Mouse (Mus musculus) mesoderm, embryonic 11.5 days (tissue): ENCODE data around the gene Mmgt1.

Source experiments
- DNase-seq: peaks from one replicate; pipeline ENCODE4 v3.0.0-alpha.2; 2012; ENCODE audit warnings: low read depth, low spot score

The Mmgt1 gene

DNA sequence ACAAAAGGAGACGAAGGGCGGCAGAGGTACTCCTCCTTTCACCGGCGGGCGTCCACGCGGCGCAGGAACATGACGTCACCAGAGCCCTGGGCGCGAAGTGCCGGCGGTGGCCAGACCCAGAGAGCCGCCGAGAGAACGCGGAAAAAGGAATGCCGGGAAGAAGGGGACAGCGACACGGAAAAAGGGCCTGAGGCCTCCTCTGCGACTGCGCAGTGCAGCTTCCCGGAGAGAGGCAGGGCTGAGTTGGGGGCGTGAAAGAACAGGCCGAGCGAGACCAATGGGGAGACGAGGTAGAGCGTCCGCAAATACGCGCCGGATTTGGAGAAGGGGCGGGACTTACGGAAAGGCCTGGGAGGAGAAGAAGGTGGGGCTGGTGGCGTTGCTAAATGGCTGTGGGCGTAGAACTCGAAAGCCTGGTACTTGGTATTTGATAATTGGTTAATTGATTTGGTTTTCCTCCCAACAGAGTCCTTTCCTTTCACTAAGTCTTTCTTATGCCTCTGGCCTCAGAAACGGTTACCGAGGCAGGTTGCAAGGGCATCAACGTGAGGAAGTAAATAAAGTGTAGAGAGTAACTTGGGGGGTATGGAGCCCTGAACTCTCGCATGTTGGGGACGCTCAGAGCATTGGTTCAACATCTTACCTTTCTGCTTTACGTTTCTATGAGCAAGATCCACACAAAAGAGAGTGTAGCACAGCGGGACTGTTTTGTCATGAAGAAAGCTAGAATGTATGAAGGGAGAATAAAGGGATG is at the start of gene Mmgt1:
Gene Mmgt1 (minus strand): TSS at position 183 of the 754 bp plus-strand sequence.
- peak; percentile 95 for DNase-seq

GRCm38 (mm10) chrX:56640066-56640465 is 42.2 kb upstream of the Mmgt1 start:
- no peak for DNase-seq

DNA sequence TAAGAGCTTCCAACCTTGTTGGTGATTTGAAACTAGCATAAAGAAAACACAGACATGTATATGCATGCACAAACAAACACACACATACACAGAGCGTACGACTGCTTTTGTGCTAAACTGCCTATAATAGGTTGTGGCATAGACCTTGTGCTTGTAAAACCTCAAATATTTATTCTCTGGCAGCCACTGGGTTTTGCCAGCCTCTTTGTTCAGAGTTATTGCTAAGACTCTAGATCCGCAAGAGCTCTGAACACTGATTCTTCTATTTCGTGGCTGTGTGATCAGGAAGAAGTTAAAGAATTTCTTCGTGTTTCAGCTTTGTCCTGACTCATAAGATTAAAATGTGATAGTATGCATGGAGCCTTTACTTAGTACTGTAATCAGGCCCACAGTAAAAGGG is 38.3 kb upstream of the Mmgt1 start:
- no peak for DNase-seq

DNA sequence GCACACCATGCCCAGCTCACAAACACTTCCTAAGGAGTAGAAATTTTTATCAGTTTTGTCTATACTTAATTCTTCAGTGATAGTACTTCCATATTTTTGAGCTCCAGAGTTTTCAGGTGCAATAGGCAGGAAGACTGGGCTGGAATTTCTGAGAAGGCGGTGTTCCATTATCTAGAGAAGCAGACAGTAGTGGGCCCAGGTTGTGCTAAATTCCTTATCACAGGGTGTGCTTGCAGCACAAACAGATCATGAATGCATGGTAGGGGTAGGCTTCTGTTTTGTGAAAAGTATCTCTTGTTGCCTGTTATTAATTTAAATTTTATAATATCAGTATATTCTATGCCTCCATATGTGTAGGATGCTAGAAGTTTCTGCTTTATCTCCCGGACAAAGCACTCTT is 17.4 kb upstream of the Mmgt1 start:
- DNase-seq = no peak

GRCm38 (mm10) chrX:56610318-56610694 is 12.4 kb upstream of the Mmgt1 start:
- DNase-seq = peak; percentile 8

- peak; percentile 84 for DNase-seq
Measured at GRCm38 (mm10) chrX:56609623-56610317, 11.9 kb upstream of the Mmgt1 start, which contains the start of gene Slc9a6. Gene Slc9a6, plus strand, starts transcription at chrX:56609757.

GRCm38 (mm10) chrX:56609285-56609622 is 11.4 kb upstream of the Mmgt1 start:
- DNase-seq = no peak

GRCm38 (mm10) chrX:56607032-56607710 is 9.3 kb upstream of the Mmgt1 start:
- no peak for DNase-seq

- DNase-seq = no peak
Measured at GRCm38 (mm10) chrX:56606536-56606935, 8.7 kb upstream of the Mmgt1 start.

DNA sequence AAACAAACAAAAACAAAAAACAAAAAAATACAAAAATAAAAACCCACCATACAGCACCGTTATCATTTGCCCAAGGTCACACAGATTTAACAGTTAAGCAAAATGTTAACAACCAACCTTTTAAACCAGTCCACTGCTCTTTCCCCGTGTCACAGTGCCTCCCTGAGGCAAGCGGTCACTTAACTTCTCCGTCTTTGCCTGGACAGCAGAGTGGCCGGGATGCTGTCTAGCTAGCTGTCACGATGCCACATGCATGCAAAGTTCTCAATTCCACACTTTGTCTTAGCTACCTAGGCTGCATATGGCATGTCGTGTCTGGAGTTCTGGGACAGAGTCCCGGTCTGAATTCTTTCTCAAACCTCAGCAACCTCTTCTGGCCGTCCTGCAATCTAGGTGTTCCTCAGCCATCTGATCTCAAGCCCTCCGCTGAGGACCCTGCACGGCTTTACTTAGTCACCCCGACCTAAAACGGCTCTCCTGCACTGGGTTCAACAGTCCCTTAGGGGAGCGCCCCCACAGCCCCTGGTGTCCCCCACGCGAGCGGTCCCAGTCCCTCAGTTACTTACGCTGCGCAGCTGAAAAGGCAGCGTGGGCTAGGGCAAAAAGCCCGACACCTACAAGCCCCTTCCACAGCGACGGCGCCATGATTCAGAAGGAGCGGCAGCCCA is 516 bp downstream of the Mmgt1 start:
- peak; percentile 4 for DNase-seq

DNA sequence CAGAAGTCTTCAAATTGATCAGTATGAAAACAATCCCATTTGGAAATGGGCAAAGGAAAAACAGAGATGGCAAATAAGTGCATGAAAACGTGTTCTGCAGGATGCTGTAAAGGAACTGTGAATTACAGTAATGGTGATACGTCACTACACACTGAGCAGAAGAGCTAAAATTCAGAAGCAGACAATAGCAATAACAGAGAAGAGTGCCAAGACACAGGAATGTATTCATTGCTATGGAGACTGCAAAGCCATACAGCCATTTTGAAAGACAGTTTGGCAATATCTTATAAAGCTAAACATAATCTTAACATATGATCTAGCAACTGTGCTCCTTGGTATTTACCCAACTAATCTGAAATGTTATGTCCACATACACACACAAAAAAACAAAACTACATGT is 19.7 kb downstream of the Mmgt1 start:
- no peak for DNase-seq

DNA sequence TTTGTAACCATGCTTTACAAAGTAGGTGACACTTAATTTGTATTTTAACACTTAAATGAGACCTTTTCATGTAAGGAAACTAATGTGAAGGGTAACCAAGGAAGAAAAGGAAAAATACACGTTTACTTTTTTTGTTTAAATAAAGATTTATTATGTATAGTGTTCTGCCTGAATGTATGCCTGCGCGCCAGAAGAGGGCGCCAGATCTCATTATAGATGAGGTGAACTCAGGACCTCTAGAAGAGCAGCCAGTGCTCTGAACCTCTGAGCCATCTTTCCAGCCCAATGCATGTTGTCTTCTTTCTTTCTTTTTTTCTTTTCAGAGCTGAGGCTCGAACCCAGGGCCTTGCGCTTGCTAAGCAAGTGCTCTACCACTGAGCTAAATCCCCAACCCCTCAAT is 25.4 kb downstream of the Mmgt1 start:
- DNase-seq = peak; percentile 33

DNA sequence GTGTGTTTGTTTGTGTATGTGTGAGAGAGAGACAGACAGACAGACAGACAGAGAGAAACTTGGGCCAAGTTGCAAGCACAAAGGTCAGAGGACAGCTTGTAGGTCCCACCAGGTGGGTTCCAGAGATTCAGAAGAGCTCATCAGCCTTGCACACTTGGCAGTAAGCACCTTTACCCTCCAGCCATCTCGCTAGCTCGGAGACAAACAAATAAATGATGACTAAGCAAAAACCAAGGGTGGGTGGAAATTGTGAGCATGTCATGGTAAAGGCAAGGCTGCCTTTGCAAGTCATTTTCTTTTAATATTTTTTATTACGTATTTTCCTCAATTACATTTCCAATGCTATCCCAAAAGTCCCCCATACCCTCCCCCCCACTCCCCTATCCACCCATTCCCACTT is 44.3 kb downstream of the Mmgt1 start:
- no peak for DNase-seq

- DNase-seq = no peak
Measured at GRCm38 (mm10) chrX:56549506-56549905, 48.4 kb downstream of the Mmgt1 start, which contains the start of gene Gm648. Gene Gm648, minus strand, starts transcription at chrX:56549606.

DNA sequence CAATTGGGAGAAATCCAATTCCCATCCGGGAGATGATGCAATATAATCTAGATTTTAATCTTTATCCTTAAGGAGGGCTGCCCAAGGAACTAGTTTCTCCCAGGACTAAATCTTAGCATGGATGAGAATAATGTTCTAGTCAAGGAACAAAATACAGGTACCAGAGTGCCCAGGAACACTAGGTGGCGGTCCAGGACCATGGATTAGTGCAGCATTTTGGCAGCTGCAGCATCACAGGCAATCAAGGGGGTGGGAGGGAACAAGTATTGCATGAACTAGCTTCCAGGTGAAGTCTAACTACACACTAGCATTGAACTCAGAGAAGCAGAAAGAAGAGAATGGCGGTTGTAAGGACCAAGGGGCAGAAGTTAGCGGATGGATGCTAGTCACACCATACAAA is 60.7 kb downstream of the Mmgt1 start:
- peak; percentile 20 for DNase-seq
